Mouse (Mus musculus) thymus, postnatal 4 days (tissue): ENCODE measurements at regions not wholly inside any gene's neighbourhood (a gene's known extent, or its start where the extent isn't known, plus 50 kb on each side); places are given as distances from the start of the nearest gene placed in this dataset.

Experiments used
- DNase-seq: peaks from one replicate; pipeline ENCODE4 v3.0.0; 2021

- DNase-seq, result no peak
These were observed 334.9 kb upstream of the Rsrc1 start for GRCm38 (mm10) chr3:66646251-66646650.

GRCm38 (mm10) chr3:66649271-66649670 lies 331.9 kb upstream of the Rsrc1 start:
- no peak for DNase-seq

GRCm38 (mm10) chr3:66650076-66650748 lies 331.0 kb upstream of the Rsrc1 start:
- peak; percentile 5 for DNase-seq

GRCm38 (mm10) chr3:66650749-66651472 lies 330.3 kb upstream of the Rsrc1 start:
- DNase-seq, result no peak

GRCm38 (mm10) chr3:66652139-66652846 lies 328.9 kb upstream of the Rsrc1 start:
- DNase-seq, result no peak

- DNase-seq, result no peak
These were observed 327.2 kb upstream of the Rsrc1 start for GRCm38 (mm10) chr3:66653961-66654360.

- DNase-seq, result no peak
These were observed 326.3 kb upstream of the Rsrc1 start for GRCm38 (mm10) chr3:66654860-66655259.

GRCm38 (mm10) chr3:66656458-66656857 lies 324.7 kb upstream of the Rsrc1 start:
- no peak for DNase-seq

GRCm38 (mm10) chr3:66660555-66660954 lies 320.6 kb upstream of the Rsrc1 start:
- no peak for DNase-seq

- no peak for DNase-seq
These were observed 319.2 kb upstream of the Rsrc1 start for GRCm38 (mm10) chr3:66661826-66662618.

GRCm38 (mm10) chr3:66683589-66684286 lies 297.5 kb upstream of the Rsrc1 start:
- DNase-seq, result no peak

GRCm38 (mm10) chr3:66684287-66684903 lies 296.8 kb upstream of the Rsrc1 start:
- DNase-seq, result no peak

GRCm38 (mm10) chr3:66685136-66685535 lies 296.1 kb upstream of the Rsrc1 start:
- DNase-seq, result no peak

GRCm38 (mm10) chr3:66687126-66687525 lies 294.1 kb upstream of the Rsrc1 start:
- no peak for DNase-seq

GRCm38 (mm10) chr3:66690906-66691522 lies 290.2 kb upstream of the Rsrc1 start:
- no peak for DNase-seq

- no peak for DNase-seq
These were observed 286.1 kb upstream of the Rsrc1 start for GRCm38 (mm10) chr3:66695125-66695524.

GRCm38 (mm10) chr3:66695661-66696253 lies 285.4 kb upstream of the Rsrc1 start:
- DNase-seq, result no peak

GRCm38 (mm10) chr3:66698083-66698482 lies 283.1 kb upstream of the Rsrc1 start:
- no peak for DNase-seq

GRCm38 (mm10) chr3:66705766-66706165 lies 275.4 kb upstream of the Rsrc1 start:
- no peak for DNase-seq

GRCm38 (mm10) chr3:66735468-66735867 lies 245.7 kb upstream of the Rsrc1 start:
- DNase-seq, result no peak
